Mouse (Mus musculus) lung, embryonic 16.5 days (tissue): Measurements from ENCODE around the gene Grm2. TPM values are rescaled to one million over a fixed set of nuclear protein-coding genes. Genes with fewer than 3 reads are reported as not detected.

Experiments
- ATAC-seq: fragments of 200-750 bp; cut with Nextera tagmentation; 2 replicates; pipeline ENCODE4 v1.8.0; 2017; ENCODE audit warnings: low read depth, mild to moderate bottlenecking, moderate library complexity
- H3K27ac ChIP-seq: fragments of 300-500 bp; sonication (generic); 2 replicates; pipeline ENCODE4 v1.5.1; 2014; ENCODE audit warnings: mild to moderate bottlenecking, control low read depth, low read length
- H3K27me3 ChIP-seq: fragments of 300-500 bp; sonication (generic); 2 replicates; pipeline ENCODE4 v1.6.1; 2014; ENCODE audit warnings: low read depth, low read length, mixed read lengths; ENCODE audit not compliant: control insufficient read depth, insufficient read depth
- H3K36me3 ChIP-seq: fragments of 300-500 bp; sonication (generic); 2 replicates; pipeline ENCODE4 v1.6.1; 2014; ENCODE audit warnings: low read length; ENCODE audit not compliant: control insufficient read depth, insufficient read depth
- H3K4me1 ChIP-seq: fragments of 300-500 bp; sonication (generic); replicated peaks from 2 replicates; pipeline ENCODE4 v1.6.1; 2014; ENCODE audit warnings: low read length, mixed read lengths; ENCODE audit not compliant: control insufficient read depth, insufficient read depth
- H3K4me2 ChIP-seq: fragments of 300-500 bp; sonication (generic); 2 replicates; pipeline ENCODE4 v1.6.1; 2014; ENCODE audit warnings: low read depth, low read length, control low read depth
- H3K4me3 ChIP-seq: fragments of 300-500 bp; sonication (generic); 2 replicates; pipeline ENCODE4 v1.5.1; 2014; ENCODE audit warnings: mild to moderate bottlenecking, low read length, control low read depth
- H3K9ac ChIP-seq: fragments of 300-500 bp; sonication (generic); 2 replicates; pipeline ENCODE4 v1.6.1; 2014; ENCODE audit warnings: low read length, control low read depth
- H3K9me3 ChIP-seq: fragments of 300-500 bp; sonication (generic); 2 replicates; pipeline ENCODE4 v1.6.1; 2016; ENCODE audit warnings: low read length; ENCODE audit not compliant: control insufficient read depth
- WGBS: fragments of 180-500 bp; shearing (Covaris S2); extraction: QIAGEN DNeasy Blood & Tissue Kit; methylation state at CpG from one replicate; pipeline ENCODE4 v1.1.7; 2014; 5-methylcytosine and 5-hydroxymethylcytosine counted together
- polyA plus RNA-seq: library from polyadenylated mRNA; unstranded; fragments of >200 nt; fragmentation: Nextera tagmentation; extraction: Ambion mirVana; gene quantifications from 2 replicates; pipeline ENCODE4 v1.2.1, GENCODE M21; 2015

The Grm2 gene
- polyA plus RNA-seq, 1 experiment from 2014 or later: not detected

DNA sequence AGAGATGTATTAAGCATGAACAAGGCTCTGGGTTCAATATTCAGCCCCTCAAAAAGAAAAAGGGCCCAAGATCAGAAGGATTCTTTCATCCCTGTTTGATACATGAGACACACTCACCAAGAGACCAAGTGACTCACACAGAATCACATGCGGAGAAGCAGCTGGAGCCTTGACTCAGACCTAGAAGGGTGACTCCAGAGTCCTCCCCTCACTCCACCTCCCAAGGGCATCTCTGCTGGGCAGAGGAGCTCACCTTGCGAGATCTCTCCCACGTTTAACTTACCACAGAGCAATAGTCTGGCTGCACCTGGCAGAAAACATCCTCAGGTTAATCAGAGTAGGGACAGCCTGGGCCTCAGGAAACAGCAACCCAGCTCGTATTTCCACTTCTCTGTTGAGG lies 22.4 kb upstream of the Grm2 start:
- no peak overlapping the region for H3K9ac ChIP-seq
- no peaks in the 10 kb centered on the region for H3K4me1 ChIP-seq
- no peak overlapping the region for H3K4me3 ChIP-seq
- H3K9me3 ChIP-seq: no peaks in the 10 kb centered on the region
- H3K27me3 ChIP-seq: no peaks in the 10 kb centered on the region
- H3K36me3 ChIP-seq: peaks cover 8% of the 10 kb centered on the region
- H3K27ac ChIP-seq: no peak overlapping the region
- 69% methylated on average over 4 of the region's 4 CpGs for WGBS
- ATAC-seq: no peak
- H3K4me2 ChIP-seq: no peak overlapping the region

GRCm38 (mm10) chr9:106677702-106678101 lies 21.8 kb upstream of the Grm2 start:
- no peak overlapping the region for H3K27ac ChIP-seq
- H3K4me1 ChIP-seq: no peaks in the 10 kb centered on the region
- H3K27me3 ChIP-seq: no peaks in the 10 kb centered on the region
- H3K4me3 ChIP-seq: no peak overlapping the region
- no peak for ATAC-seq
- H3K36me3 ChIP-seq: peaks cover 8% of the 10 kb centered on the region
- H3K4me2 ChIP-seq: no peak overlapping the region
- WGBS: 83% methylated on average over 5 of the region's 5 CpGs
- no peaks in the 10 kb centered on the region for H3K9me3 ChIP-seq
- no peak overlapping the region for H3K9ac ChIP-seq

GRCm38 (mm10) chr9:106676571-106676970 lies 20.7 kb upstream of the Grm2 start:
- peaks cover 8% of the 10 kb centered on the region for H3K36me3 ChIP-seq
- 75% methylated on average over 4 of the region's 4 CpGs for WGBS
- ATAC-seq: no peak

DNA sequence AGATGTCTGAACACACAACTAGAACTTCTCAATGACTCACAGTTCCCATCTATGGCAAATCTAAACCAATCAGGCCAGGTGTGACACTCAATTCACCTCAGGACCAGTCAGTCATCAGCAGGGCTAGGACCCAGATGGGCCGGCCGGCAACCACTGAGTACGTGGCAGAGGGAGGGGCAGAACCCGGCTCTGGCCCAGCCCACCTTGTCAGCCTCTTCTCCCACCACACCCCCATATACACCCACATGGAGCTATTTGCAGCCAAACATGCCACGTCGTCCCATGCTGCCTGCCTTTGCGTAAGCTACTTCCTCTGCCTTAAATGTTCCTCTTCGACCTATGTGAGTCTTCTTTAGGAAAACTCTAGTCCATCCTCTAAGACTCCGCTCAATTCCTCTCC lies 20.1 kb upstream of the Grm2 start:
- ATAC-seq: peak; percentile 52; the same call in 1 of the 2 replicates
- 66% methylated on average over 9 of the region's 9 CpGs for WGBS
- H3K4me2 ChIP-seq: no peak overlapping the region
- no peaks in the 10 kb centered on the region for H3K9me3 ChIP-seq
- no peak overlapping the region for H3K9ac ChIP-seq
- H3K4me1 ChIP-seq: no peaks in the 10 kb centered on the region
- no peak overlapping the region for H3K27ac ChIP-seq
- H3K27me3 ChIP-seq: no peaks in the 10 kb centered on the region
- peaks cover 12% of the 10 kb centered on the region for H3K36me3 ChIP-seq
- H3K4me3 ChIP-seq: no peak overlapping the region

More at GRCm38 (mm10) chr9:106676571-106676970, 20.7 kb upstream of the Grm2 start:
- no peak overlapping the region for H3K4me2 ChIP-seq
- H3K4me1 ChIP-seq: no peaks in the 10 kb centered on the region
- no peak overlapping the region for H3K27ac ChIP-seq
- H3K9ac ChIP-seq: no peak overlapping the region
- H3K27me3 ChIP-seq: no peaks in the 10 kb centered on the region
- no peaks in the 10 kb centered on the region for H3K9me3 ChIP-seq
- H3K4me3 ChIP-seq: no peak overlapping the region

DNA sequence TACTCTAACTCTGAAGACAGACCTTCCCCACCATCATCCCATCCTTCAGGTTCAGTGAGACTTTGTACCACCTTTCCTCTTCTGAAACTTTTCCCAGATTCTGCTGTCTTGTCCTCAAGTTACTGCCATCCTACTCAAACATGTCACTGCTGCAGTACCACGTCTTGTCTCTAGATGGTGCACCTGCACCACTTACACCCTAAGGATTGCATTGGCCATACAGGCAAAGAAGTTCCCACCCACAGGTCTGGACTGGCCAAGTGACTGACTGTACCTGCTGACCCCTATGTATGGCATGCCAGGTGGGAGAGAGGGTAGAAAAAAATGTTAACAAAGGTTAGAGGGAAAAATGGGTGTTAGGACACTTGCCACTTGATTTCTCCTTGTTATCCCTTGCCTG lies 19.6 kb upstream of the Grm2 start:
- Histone ChIP-seq H3K4me3 (no peak overlapping the region), H3K4me1 (no peaks in the 10 kb centered on the region), H3K9ac (no peak overlapping the region), H3K4me2 (no peak overlapping the region), H3K36me3 (peaks cover 10% of the 10 kb centered on the region), H3K27me3 (no peaks in the 10 kb centered on the region), H3K27ac (no peak overlapping the region), H3K9me3 (no peaks in the 10 kb centered on the region)
- WGBS: 0% methylated on average over 1 of the region's 1 CpGs
- ATAC-seq: peak; percentile 75

DNA sequence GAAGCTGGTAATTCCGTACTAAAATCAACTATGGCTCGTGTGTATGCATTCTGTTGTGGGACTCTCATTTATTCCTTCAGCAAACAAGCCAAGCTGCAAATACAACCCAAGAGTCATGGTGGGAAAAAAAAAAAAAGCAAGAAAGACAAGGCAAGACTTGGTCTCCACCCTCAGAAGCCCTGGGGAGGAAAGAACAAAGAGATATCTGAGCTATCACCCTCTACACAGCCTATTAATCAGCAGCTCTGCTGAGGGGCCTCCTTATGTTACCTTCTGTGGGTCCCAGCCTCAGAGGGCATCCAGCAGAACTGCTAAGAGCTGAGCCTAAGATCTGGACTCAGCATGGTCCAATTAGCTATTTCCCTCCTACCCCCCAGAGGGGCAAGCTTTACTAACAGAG lies 18.0 kb upstream of the Grm2 start:
- H3K36me3 ChIP-seq: peaks cover 7% of the 10 kb centered on the region
- no peaks in the 10 kb centered on the region for H3K9me3 ChIP-seq
- no peaks in the 10 kb centered on the region for H3K4me1 ChIP-seq
- H3K4me2 ChIP-seq: no peak overlapping the region
- no peak for ATAC-seq
- H3K9ac ChIP-seq: no peak overlapping the region
- H3K27me3 ChIP-seq: no peaks in the 10 kb centered on the region
- 87% methylated on average over 2 of the region's 2 CpGs for WGBS
- no peak overlapping the region for H3K4me3 ChIP-seq
- H3K27ac ChIP-seq: no peak overlapping the region

DNA sequence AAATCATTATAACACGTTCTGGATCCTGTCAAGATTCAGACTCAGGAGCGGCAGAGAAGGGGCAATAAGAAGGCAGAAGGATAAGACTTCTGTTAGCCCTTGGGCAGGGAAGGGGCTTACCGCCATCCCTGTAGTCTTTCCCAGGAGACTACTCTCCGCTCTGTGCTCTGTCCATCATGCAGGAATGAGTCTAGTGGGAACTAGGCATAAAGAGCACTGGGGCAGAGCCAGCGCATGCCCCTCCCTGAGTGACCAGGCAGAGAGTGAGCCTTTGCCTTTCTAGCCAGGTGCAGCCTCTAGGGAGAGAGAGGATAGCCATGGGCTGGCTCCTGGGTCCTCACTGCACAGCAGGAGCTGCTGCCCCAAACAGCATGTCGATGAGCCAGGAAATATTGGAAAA lies 9.0 kb upstream of the Grm2 start:
- Histone ChIP-seq H3K36me3 (peaks cover 12% of the 10 kb centered on the region), H3K9ac (no peak overlapping the region), H3K4me2 (no peak overlapping the region), H3K4me1 (no peaks in the 10 kb centered on the region), H3K27ac (no peak overlapping the region), H3K9me3 (no peaks in the 10 kb centered on the region), H3K4me3 (no peak overlapping the region), H3K27me3 (no peaks in the 10 kb centered on the region)
- ATAC-seq: no peak
- WGBS: 84% methylated on average over 6 of the region's 6 CpGs

GRCm38 (mm10) chr9:106664433-106664832 lies 8.6 kb upstream of the Grm2 start:
- Histone ChIP-seq H3K27me3 (no peaks in the 10 kb centered on the region), H3K27ac (no peak overlapping the region), H3K9me3 (no peaks in the 10 kb centered on the region), H3K9ac (no peak overlapping the region), H3K4me3 (no peak overlapping the region), H3K4me2 (no peak overlapping the region), H3K4me1 (no peaks in the 10 kb centered on the region), H3K36me3 (peaks cover 12% of the 10 kb centered on the region)
- 78% methylated on average over 4 of the region's 4 CpGs for WGBS
- no peak for ATAC-seq

- Histone ChIP-seq H3K4me2 (no peak overlapping the region), H3K9ac (no peak overlapping the region)
- 80% methylated on average over 6 of the region's 6 CpGs for WGBS
These were observed 7.3 kb upstream of the Grm2 start for GRCm38 (mm10) chr9:106663200-106663599.

DNA sequence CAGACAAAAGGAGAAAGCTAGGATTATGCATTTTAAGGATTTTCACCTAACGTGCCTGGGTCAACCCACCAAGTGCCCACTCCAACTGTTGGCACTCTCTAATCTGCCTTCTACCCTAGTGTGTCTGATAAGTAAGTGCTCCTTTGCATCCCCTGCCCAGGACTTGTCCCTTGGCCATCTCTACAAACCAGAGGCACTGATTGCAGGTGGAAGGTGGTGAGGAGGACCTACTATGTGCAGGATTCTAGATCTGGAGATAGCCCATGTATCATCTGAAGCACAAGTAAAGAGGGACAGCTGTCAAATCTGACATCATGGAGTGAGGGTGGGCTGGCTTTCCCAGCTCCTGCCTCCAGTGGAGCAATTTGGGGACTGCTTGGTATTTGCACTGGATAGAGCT lies 4.1 kb upstream of the Grm2 start:
- 76% methylated on average over 1 of the region's 1 CpGs for WGBS
- Histone ChIP-seq H3K4me2 (no peak overlapping the region), H3K4me3 (no peak overlapping the region), H3K9ac (no peak overlapping the region), H3K9me3 (no peaks in the 10 kb centered on the region), H3K36me3 (peaks cover 18% of the 10 kb centered on the region), H3K27ac (no peak overlapping the region), H3K4me1 (peaks cover 7% of the 10 kb centered on the region), H3K27me3 (peaks cover 10% of the 10 kb centered on the region)
- ATAC-seq: no peak

More at GRCm38 (mm10) chr9:106663200-106663599, 7.3 kb upstream of the Grm2 start:
- Histone ChIP-seq H3K4me1 (no peaks in the 10 kb centered on the region), H3K9me3 (no peaks in the 10 kb centered on the region), H3K27me3 (no peaks in the 10 kb centered on the region), H3K27ac (no peak overlapping the region), H3K4me3 (no peak overlapping the region), H3K36me3 (peaks cover 14% of the 10 kb centered on the region)
- ATAC-seq: no peak
